Mouse (Mus musculus): ENCODE measurements at regions not wholly inside any gene's neighbourhood (a gene's known extent, or its start where the extent isn't known, plus 50 kb on each side); places are given as distances from the start of the nearest gene placed in this dataset.

GRCm38 (mm10) chr2:137571146-137571545 lies 454.7 kb upstream of the Jag1 start:
- no peak for TF ChIP-seq CTCF (IDR thresholded peaks at IDR 0.05; ENCODE audit: low read depth)
- no peak for TF ChIP-seq EP300 (optimal IDR thresholded peaks at IDR 0.05)

Data from stomach, postnatal 0 days (tissue).